Mouse (Mus musculus) CD4-positive helper T cell, adult 2 months (primary cell): Measurements from ENCODE around the gene Itgb7.

ENCODE experiments used
- DNase-seq: peaks from one replicate; pipeline ENCODE4 v3.0.0-alpha.2; 2012; ENCODE audit warnings: low read depth, missing footprints, low spot score

Itgb7 gene

DNA sequence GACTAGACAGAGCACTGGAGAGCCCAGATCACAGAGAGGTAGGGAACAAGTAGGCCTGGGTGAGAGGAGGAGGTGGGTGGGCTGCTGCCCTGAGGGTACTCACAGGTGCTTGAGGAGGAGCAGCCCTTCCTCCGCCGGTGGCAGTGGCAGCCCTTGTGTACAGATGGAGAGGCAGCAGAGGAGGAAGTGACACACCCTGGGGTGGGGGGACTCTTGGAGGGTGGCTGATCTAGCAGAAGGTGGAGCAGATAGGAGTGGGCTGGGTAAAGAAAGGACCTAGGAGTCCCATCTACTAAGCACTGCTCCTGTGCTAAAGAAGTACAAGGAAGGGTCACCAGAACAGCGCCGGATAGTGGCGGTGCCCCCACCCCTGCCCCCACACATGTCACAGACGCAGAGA lies at the start of gene Itgb7:
Gene Itgb7 (minus strand): TSS at position 197 of the 400 bp plus-strand sequence.
- DNase-seq, result peak; percentile 70

DNA sequence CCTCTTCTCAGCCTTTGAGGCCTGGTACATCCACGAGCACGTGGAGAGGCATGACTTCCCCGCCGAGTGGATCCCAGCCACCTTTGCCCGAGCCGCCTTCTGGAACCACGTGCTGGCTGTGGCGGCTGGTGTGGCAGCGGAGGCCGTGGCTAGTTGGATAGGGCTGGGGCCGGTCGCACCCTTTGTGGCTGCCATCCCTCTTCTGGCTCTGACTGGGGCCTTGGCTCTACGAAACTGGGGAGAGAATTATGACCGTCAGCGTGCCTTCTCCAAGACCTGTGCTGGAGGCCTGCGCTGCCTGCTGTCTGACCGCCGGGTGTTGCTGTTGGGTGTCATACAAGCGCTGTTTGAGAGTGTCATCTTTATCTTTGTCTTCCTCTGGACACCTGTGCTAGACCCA lies 48.9 kb upstream of the Itgb7 start:
- no peak for DNase-seq

DNA sequence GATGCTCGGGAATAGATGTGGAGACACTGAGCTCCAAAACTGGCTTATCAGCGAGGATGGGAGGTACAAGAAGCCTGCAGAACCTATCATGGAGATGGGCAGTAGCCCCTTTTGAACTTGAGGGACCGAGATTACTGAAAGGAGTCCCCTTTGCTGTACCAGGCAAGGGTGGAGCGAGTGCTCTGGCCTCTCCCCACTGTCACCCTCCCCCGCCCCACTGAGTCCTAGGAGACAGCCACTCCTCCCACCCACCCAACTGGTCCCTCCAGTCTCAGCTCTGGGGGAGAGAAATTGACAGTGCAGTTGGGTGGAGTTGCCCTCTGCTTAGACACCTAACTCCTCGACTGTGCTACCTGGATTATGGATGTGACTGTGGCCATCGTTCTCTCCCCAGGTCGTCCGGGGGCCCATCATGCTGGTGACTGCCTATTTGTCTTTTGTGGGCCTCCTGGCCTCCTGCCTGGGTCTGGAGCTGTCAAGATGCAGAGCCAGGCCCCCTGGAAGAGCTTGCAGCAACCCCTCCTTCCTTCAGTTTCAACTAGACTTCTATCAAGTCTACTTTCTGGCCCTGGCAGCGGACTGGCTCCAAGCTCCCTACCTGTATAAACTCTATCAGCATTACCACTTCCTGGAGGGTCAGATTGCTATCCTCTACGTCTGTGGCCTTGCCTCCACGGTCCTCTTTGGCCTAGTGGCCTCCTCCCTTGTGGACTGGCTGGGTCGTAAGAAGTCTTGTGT lies 48.2 kb upstream of the Itgb7 start:
- DNase-seq, result no peak

DNA sequence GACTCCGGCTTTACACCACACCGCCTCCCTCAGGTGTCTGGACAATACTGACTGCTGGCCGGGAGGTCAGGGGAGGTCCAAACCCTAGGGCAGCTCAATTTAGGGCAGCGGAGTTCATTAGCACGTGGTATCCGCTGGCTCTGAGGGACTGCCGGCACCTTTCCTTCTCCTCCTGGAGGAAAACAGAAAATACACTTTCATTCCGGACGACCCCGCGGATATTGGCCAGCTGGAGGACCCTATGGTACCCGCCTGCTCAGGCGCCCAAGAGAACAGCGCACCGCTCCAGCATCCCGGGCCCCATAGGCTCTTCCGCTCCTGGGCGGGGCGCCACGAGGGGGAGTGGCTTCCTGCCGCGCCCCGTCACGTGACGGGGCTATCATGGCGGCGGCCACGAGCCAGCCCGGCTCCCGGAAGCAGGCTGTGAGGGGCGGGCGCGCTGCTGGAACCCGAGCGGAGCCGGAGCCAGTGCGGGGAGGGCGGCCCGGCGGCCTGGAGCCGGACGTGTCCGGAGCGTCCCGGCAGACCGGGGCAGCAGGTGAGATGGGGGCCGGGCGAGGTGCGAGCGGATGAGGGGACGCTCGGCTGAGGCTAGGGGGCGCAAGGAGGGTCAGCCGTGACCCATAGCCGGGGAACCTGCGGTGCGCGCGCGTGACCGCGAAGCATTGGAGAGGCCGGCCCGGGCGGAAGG lies 47.5 kb upstream of the Itgb7 start, which contains the start of gene Mfsd5:
Gene Mfsd5 (plus strand): TSS at position 363 of the 691 bp plus-strand sequence.
- DNase-seq, result peak; percentile 96

DNA sequence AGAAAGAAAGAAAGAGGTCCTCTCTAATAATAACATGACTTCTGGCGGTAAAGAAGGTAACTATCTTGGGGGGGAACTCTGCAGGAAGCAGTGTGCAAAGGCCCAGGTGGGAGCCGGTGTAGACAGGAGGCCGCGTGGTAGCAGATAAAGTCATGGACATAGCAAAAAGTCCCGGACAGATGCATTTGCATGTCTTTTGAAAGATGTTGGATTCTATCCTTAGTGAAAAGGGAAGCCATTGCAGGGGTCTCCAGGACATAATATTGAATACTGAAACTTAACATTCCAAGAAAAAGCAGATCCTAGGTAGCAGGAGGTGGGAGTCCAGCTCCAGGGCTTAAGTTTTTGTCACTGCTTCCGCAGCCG lies 47.0 kb upstream of the Itgb7 start:
- DNase-seq, result no peak

DNA sequence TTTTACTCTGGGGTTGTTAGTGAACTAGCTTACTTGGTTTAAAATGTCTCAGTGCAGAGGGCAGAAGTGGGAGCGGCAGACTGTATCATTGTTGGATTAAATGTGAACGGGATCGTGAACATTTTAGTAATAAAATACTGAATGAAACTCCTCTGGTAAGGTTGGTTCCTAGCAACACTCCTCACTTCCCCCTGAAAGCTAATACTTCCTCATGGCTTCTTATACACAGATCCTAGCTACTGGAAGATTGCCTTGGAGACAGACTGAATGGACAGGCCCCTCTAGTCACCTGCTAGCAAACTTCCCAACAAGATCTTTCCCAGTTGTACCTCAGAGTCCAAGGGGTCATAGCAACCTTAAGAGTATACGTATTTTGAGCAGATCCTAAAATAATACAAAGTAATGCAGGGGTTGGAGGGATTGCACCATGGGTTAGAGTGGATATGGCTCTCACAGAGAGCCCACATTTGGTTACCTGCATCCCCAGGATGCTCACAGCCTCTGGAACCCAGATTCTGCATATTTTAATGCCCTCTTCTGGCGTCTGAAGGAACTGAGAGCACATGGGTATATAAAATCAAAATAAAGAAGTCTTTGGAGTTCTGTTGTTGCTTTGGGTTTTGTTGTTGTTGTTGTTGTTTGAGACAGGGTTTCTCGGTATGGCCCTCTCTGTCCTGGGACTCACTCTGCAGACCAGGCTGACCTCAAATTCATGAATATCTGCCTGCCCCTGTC lies 42.4 kb upstream of the Itgb7 start:
- no peak for DNase-seq

DNA sequence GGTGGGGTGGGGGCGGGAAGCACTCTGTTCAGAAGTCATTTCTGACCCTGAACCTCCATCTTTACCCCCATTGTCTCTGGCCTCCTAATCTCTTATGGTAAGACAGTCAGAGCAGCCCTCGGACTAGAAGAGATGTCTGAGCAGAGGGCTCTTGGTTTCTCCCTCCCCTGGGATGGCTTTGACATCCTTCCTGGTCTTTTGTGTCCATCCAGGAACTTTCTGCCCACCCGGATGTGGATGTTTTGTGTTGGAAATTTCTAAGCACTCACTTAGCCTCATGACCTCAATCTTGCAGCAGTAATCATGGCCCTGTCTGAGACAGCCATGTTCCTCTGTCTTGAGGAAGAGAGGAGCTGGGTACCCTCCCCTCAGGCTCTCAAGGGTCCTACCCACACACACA lies 39.7 kb upstream of the Itgb7 start:
- DNase-seq, result no peak

DNA sequence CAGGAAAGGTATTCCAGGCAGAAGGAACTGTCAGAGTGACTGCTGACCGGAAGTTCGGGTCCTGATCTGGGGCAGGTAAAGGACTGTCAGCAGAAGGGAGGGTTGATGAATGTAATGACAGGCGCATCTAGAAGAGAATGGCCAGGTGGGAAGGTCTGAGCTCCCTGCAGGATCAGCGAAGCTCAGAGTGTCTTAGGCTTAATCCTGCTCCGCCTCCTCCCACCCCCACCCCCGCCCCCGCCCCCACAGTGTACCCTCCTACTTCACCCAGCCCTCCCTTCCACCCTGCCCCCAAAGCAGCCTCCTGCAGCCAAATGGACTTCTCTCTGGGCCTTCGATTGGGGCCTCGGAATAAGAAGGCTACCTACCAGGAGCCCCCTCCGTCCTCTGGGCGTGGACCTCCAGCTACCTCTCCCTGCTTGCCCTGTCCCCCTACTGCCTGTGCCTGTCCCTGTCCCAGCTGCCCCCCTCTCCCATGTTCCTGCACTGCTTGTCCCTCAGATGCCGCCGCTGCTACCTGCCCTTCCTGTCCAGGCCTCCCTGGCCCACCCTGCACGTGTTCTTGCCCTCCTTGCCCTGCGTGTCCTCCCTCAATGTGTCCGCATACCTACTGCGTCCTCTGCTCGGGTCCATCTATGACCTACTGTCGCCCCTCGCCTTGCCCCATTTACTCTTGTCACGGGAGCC lies 38.7 kb upstream of the Itgb7 start, which contains the start of gene Gm9918:
Gene Gm9918 (plus strand): TSS at position 290 of the 687 bp plus-strand sequence.
- DNase-seq, result no peak

DNA sequence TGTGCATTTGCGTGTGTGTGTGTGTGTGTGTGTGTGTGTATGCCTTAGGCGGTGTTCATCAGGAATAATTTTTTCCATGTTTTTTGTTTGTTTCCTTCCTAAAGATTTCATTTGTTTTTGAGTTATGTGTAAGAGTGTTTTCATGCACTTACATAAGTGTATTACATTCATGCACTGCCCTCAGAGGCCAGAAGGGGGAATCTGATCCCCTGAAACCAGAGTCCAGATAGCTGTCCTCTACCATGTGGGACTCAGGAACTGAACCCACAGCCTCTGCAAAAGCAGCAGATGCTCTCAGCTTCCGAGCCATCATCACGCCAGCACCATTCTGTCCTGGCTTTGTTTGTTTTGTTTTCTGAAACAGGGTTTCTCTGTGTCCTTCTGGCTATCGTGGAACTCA lies 33.8 kb upstream of the Itgb7 start:
- no peak for DNase-seq

DNA sequence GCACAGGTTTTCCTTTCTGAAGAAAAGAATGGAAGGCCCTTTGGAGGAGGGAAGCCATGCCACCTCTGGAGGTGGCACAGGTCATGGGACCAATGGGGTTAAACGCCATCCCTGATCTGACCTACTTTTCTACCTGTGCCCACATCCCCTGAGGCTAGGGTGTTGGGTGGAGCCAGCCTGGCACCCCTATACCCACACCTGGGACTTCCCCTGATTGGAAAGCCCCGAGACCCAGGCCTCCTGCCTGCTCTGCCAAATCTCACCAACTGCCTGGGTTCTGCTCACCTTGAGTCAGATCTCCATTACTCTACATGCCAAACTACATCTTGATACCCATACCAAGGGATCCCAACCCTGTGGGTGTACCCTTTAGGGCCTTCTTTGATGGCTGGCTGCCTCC lies 31.3 kb upstream of the Itgb7 start:
- peak; percentile 81 for DNase-seq

DNA sequence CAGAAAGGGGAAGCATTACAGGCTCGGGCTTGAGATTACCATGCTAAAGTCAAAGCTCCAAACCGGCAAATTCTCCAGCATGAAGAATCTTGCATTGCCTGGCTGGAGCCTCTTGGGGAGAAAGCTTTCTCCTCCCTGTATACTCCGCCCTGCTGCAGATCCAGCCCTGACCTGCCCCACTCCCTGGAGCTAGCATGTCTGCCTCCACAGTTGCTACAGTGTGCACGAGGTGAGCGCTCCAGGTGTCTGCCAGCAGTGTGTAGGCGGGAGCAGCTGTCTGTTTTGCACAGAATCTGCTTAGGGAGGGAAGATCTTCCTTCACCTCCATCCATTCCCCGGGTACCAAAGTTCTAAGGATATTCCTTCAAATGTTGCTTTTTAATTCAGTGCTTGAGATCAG lies 30.8 kb upstream of the Itgb7 start:
- no peak for DNase-seq

DNA sequence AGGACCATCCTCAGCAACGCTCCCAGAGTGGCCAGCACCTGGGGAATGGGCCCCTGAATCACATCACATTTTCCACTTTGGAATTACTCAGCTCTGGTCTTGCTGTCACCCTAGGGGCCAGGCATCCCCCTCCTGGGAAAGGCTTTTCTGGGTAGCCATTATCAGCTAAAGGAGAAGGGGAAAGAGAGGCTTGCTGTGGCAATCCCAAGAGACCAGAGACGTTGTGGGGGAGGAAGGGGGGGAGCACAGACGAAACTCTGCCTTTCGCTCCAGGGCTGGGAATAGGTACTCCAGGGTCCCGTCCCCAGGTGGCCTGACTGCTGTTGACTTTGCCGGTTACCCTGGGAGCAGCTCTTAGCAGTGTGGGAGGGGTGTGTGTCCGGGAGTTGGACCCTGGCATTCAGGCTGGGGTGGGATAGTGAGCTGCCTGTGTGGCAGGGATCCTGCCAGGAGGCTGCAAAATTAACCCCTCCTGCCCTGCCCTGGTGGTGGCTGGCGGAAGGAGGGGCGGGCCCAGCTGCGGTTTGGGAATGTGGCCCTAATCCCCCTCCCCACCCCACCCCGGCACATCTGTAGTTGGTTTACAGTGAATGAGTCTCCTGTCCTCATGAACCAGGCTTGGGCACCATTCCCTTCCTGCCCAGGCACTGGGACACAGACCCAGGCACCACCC lies 27.0 kb upstream of the Itgb7 start:
- no peak for DNase-seq

DNA sequence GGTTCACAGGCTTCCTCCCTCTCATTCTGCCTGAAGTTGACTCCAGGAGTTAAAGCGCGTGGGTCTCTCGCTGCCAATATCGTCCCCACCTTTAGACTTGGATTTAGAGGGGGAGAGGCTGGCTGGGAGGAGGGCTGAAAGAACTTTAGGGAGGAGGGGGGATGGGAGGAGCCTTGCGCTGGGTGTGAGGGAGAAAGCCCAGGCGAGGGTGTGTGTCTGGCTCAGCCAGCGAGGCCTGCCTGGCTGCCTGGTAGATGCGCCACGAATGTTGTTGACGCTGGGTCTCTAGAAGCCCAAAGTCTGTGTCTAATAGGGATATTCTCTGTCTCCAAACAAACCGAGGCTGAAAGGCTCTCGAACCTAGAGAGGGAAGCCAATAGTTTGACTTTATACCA lies 26.3 kb upstream of the Itgb7 start:
- DNase-seq, result peak; percentile 15

DNA sequence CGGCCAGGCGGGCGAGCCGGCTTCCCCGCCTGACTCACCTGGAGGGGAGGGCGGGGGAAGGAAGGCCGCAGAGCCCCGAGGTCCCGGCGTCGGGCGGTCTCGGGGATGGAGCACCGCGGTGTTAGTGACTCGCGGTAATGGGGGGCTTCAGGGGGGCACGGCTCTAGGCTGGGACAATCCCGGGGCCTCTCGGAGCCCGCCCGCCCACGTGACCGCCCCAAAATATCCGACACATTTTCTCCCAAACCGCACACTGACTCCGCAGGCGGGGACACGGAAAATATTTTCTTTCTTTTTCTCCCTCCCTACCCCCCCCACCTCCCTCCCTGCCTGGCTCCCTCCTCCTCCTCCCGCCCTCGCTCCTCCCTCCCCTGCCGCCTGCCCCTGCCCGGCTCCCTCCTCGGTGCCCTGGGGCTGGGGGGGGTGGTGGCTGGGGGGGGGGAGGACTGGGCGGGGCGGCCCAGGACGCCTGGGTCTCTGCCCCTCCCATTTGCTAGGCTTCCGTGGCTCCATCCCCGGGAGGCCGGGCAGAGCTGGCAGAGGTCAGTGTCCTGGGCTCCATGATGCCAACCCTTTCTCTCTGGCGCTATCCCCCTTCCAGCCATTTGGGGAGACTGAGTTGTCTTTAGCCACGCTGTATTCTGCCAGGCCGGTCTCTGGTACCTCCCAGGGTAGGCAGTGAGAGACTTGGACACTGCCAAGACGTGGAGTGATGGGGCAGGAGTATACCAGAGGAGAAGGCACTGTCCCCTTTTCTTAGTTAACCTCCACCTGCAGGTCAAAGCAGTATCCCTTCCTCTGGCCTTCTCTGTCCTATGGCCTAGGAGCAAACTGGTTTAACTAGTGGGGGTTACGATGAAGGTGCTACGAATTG lies 25.7 kb upstream of the Itgb7 start, which contains the start of gene Rarg:
Gene Rarg (minus strand): TSS at position 316 of the 874 bp plus-strand sequence.
- peak; percentile 73 for DNase-seq

DNA sequence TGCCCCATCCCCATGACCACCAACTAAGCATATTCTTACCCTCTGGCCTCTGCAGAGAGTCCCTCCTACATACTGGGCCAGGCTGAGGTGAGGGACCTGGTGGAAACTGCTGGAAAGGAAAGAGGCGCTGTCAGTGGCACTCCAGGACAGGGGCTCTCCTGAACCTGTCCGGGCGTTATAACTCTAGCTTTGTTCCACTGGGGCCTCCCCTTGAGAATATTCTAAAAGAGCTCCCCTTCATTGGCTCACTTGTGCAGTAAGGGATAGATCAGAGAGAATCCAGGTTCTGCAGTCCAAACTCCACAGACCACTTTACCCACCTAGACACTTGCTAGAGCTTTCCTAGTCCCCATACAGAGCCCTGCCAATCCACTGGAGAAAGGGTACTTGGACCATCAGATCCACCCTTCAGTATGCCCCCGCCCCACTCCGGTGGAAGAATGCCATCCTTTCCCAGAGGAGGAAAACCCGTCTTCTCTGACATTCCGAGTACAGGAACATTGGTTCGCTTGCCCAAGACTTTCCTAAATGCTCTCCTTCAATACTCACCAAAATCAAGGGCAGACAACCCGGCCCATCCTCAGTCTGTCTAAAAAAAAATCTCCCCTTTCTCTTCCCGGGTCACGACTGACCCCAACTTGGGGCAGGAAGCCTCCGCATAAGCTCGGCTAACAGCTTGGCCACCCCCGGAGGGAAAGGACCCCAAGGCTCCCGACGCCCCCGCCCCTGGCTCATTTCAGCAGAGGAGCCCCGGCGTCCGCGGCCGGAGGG lies 24.9 kb upstream of the Itgb7 start:
- DNase-seq, result no peak

DNA sequence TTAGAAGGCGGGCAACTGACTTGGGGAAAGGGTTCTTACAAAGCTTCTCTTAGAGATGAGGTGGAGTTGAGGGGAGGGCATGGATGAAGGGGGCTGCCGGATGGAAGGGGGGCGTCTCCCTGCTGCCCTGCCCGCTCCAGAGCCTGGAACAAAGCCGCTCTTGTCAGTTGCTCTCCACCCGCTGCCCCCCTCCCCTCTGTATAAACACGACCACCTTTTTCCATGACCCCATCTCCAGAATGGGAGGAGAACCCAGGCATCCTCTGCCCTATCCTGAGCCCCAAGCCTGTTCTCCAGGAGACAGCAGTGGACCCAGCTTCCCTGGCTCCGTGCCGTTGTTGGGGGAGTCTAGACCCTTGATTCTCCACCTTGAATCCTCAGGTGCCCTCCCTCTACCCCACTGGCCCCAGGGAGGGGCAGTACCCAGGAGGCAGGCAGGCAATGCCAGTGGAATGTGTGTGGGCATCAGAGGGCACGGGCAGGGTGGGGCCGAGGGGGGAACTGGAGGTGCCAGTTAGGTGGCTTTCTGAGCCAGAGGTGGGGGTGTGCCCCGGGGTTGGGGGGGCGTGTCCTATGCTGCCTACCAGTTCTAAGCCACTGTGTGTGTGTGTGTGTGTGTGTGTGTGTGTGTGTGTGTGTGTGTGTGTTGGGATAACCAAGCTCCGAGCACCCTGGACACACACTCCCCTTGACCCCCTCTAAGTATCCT lies 24.0 kb upstream of the Itgb7 start:
- no peak for DNase-seq

DNA sequence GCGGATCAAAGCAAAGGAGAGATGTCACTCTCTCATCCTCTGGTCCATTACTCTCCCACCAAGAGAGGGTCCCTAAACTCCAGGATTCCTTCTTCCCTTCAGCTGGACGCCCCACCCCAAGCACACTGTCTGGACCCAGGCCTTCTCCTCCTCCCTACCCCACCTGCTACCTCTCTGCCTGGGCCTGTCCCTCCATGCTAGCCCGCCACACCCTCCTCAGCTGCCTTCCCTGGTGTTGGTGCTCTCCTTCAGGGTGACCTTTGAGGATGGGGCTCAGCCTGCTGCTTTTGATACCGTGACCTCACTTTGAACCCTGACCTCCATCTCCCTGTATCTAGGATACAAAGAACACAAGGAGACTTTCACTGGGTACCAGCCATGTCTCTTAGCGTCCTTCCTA lies 18.8 kb upstream of the Itgb7 start:
- DNase-seq, result no peak

DNA sequence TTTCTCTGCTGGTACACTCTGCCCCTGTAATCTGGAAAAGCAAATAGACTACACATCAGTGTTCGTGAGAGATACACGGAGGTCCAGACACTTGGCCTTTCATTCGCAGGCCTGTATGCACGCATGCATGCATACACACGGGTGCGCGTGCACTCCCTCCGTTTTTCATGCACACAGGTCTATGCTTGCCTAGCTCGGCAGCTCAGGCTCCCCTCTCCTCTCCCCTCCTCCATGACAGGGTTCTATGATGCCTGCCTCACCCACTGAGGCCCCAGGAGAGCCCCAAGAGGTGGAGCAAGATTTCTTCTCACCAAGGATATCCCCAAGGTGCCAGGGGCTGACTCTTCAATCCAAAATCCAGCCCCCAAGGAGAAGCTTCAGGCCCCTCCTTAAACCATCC lies 18.2 kb upstream of the Itgb7 start:
- no peak for DNase-seq

DNA sequence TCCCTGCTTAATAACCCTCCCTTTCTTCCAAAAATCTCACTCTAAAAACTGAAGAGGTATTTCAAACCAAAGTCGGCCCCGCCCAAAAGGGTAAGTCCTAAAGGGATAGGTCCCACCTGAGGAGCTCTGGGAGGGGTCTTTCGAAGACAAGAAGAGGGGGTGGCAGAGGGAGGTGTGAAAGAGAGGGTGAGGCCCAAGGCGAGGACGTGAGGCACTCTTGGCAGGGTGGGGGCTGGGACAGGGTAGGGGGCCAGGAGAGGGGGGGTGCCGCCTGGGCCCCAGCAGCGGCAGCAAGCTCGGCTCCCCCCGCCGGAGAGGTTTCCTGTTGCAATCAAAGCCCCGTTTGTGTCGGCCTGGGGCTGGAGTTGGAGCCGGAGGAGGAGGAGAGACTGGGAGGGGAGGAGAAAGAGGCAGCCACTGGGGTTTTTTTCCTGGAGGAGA lies 17.5 kb upstream of the Itgb7 start:
- DNase-seq, result no peak
